Mouse (Mus musculus): ENCODE results near the gene Tbc1d1. TPM values are rescaled to one million over a fixed set of nuclear protein-coding genes. Genes with fewer than 3 reads are reported as not detected.

The Tbc1d1 gene
- polyA plus RNA-seq, 2 experiments, result 4.8 to 5.6 TPM

GRCm38 (mm10) chr5:64156579-64156978 lies 474 bp downstream of the Tbc1d1 start:
- TF ChIP-seq EP300 (IDR thresholded peaks at IDR 0.05; ENCODE audit: low read depth) (no peak), CTCF (IDR thresholded peaks at IDR 0.05; ENCODE audit: low read depth) (no peak)
- Histone ChIP-seq H3K9me3 (ENCODE audit: control insufficient read depth, low read length) (no peaks in the 10 kb centered on the region), H3K4me2 (ENCODE audit: low read depth) (peak overlapping the region; percentile 57), H3K27ac (peak overlapping the region; percentile 3; the same call in 1 of the 2 replicates), H3K4me1 (replicated peaks; ENCODE audit: control insufficient read depth in 2 of 2, insufficient read depth in 2 of 2, low read length in 1 of 2) (peaks cover 21 to 26% of the 10 kb centered on the region in 2 experiments), H3K4me3 (ENCODE audit: insufficient read depth in 1 of 2, low read depth in 2 of 2, low read length in 2 of 2) (peak overlapping the region in 1 of 2 experiments; percentile 25; a peak in 1 of 4 replicates), H3K9ac (replicated peaks) (peak overlapping the region; percentile 0; the same call in 1 of the 2 replicates), H3K36me3 (replicated peaks; ENCODE audit: control insufficient read depth, insufficient read depth, low read depth) (no peaks in the 10 kb centered on the region), H3K27me3 (ENCODE audit: control insufficient read depth, insufficient read depth, low read length) (peaks cover 5% of the 10 kb centered on the region; the same call in 1 of the 2 replicates)
- ATAC-seq (ENCODE audit: insufficient read depth) (no peak), DNase-seq (ENCODE audit: low read depth in 3 of 3, low spot score in 3 of 3) (no peak)
- 22% methylated on average over 4 of the region's 4 CpGs for WGBS (ENCODE audit: insufficient replicate concordance)

DNA sequence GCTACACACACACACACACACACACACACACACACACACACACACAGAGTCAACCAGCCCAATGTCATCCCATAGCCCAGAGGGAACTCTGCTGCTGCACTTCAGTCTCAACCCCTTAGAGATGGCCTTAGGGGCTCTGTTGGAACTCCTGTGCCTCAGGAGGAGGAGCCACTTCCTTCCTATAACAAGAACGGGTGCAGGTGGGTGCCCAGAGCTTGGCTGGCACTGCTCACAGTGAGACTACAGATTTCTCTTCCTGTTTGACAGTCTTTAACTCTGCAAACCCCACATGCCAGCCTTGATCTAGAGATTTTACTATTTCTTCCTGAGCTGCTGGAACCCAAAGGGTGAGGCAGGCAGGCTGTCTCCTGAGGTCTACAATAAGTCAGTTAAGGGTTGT lies 1.8 kb downstream of the Tbc1d1 start:
- DNase-seq (ENCODE audit: low read depth in 3 of 3, low spot score in 3 of 3), result no peak
- Histone ChIP-seq H3K4me2 (ENCODE audit: low read depth) (peak overlapping the region; percentile 100; the same call in 1 of the 2 replicates), H3K27me3 (ENCODE audit: control insufficient read depth, insufficient read depth, low read length) (peaks cover 5% of the 10 kb centered on the region; the same call in 1 of the 2 replicates), H3K27ac (no peak overlapping the region), H3K36me3 (replicated peaks; ENCODE audit: control insufficient read depth, insufficient read depth, low read depth) (no peaks in the 10 kb centered on the region), H3K9ac (replicated peaks) (no peak overlapping the region), H3K4me1 (replicated peaks; ENCODE audit: control insufficient read depth in 2 of 2, insufficient read depth in 2 of 2, low read length in 1 of 2) (peaks cover 31 to 34% of the 10 kb centered on the region in 2 experiments), H3K9me3 (ENCODE audit: control insufficient read depth, low read length) (no peaks in the 10 kb centered on the region), H3K4me3 (ENCODE audit: insufficient read depth in 1 of 2, low read depth in 2 of 2, low read length in 2 of 2) (no peak overlapping the region)
- no peak for ATAC-seq (ENCODE audit: insufficient read depth)
- TF ChIP-seq EP300 (IDR thresholded peaks at IDR 0.05; ENCODE audit: low read depth) (no peak), CTCF (IDR thresholded peaks at IDR 0.05; ENCODE audit: low read depth) (no peak)
- WGBS (ENCODE audit: insufficient replicate concordance), result 28% methylated on average over 1 of the region's 1 CpGs

DNA sequence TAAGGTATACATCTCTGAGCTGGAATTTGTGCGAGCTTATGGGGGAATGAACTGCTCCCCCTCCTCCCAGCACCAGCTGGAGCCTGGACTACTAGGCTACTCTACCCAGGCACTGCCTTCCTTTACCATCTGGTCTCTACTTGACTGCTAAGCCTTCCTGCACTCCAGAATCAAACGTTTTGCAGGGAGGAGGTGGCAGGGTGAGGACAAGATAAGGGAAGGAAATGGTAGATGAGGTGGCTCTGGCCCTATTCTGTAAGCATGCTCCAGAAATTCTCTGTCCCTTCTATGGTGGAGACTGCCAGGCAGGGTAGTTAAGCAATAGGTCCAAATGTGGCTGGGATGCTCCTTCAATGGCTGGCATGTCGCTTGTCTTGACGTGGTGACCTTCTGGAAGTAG lies 2.4 kb downstream of the Tbc1d1 start:
- no peak overlapping the region for H3K9ac ChIP-seq (replicated peaks)
- H3K27me3 ChIP-seq (ENCODE audit: control insufficient read depth, insufficient read depth, low read length), result peaks cover 5% of the 10 kb centered on the region; the same call in 1 of the 2 replicates
- peak overlapping the region in 1 of 2 experiments; percentile 16; a peak in 1 of 4 replicates for H3K4me3 ChIP-seq (ENCODE audit: insufficient read depth in 1 of 2, low read depth in 2 of 2, low read length in 2 of 2)

DNA sequence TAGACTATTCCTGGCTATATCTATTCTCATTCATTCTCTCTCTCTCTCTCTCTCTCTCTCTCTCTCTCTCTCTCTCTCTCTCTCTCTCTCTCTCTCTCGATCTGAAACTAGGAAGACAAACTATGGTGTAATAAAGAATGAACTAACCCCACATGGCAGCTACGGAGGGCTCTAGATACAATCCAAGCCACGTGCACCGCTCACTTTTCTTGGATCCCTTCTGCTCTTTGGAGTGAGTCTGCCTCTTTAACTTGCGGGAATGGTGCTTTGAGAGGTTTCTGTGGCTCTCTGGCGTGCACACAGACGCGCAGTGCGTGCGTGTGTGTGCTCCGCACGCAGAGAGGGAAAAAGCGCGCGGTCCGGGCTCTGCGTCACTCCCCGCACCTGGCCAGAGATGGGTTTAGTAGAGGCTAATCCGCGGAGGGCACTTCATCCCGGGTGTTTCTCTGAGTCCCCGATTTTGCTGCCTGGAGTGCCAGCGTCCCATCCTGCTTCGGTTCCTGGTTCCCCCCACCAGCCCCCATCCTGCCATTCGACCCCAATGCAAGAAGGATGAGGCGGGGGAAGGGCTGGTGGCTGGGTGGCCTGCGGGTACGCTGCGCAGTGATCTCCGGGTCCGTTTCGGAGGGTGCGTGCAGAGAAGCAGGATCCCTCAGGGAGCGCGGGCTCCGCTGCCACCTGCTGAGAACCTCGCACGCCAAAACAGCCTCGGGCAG lies 3.1 kb downstream of the Tbc1d1 start:
- no peaks in the 10 kb centered on the region for H3K9me3 ChIP-seq (ENCODE audit: control insufficient read depth, low read length)
- H3K27ac ChIP-seq, result no peak overlapping the region
- DNase-seq (ENCODE audit: low read depth in 3 of 3, low spot score in 3 of 3) (no peak), ATAC-seq (ENCODE audit: insufficient read depth) (peak; percentile 25)
- peaks cover 36% of the 10 kb centered on the region in 2 experiments for H3K4me1 ChIP-seq (replicated peaks; ENCODE audit: control insufficient read depth in 2 of 2, insufficient read depth in 2 of 2, low read length in 1 of 2)
- H3K4me3 ChIP-seq (ENCODE audit: insufficient read depth in 1 of 2, low read depth in 2 of 2, low read length in 2 of 2), result peak overlapping the region; percentile 61 to 83
- peaks cover 5% of the 10 kb centered on the region; the same call in 1 of the 2 replicates for H3K27me3 ChIP-seq (ENCODE audit: control insufficient read depth, insufficient read depth, low read length)
- H3K9ac ChIP-seq (replicated peaks), result peak overlapping the region; percentile 79
- no peaks in the 10 kb centered on the region for H3K36me3 ChIP-seq (replicated peaks; ENCODE audit: control insufficient read depth, insufficient read depth, low read depth)
- H3K4me2 ChIP-seq (ENCODE audit: low read depth), result peak overlapping the region; percentile 100
- TF ChIP-seq EP300 (IDR thresholded peaks at IDR 0.05; ENCODE audit: low read depth), result no peak
- TF ChIP-seq CTCF (IDR thresholded peaks at IDR 0.05; ENCODE audit: low read depth), result no peak
- under 1% methylated on average over 39 of the region's 39 CpGs for WGBS (ENCODE audit: insufficient replicate concordance)

More for the DNA sequence above, 2.4 kb downstream of the Tbc1d1 start:
- ATAC-seq (ENCODE audit: insufficient read depth) (no peak), DNase-seq (ENCODE audit: low read depth in 3 of 3, low spot score in 3 of 3) (no peak)
- TF ChIP-seq CTCF (IDR thresholded peaks at IDR 0.05; ENCODE audit: low read depth), result no peak
- TF ChIP-seq EP300 (IDR thresholded peaks at IDR 0.05; ENCODE audit: low read depth), result no peak
- H3K27ac ChIP-seq, result no peak overlapping the region
- WGBS (ENCODE audit: insufficient replicate concordance), result 22% methylated on average over 4 of the region's 4 CpGs
- no peaks in the 10 kb centered on the region for H3K9me3 ChIP-seq (ENCODE audit: control insufficient read depth, low read length)
- H3K4me1 ChIP-seq (replicated peaks; ENCODE audit: control insufficient read depth in 2 of 2, insufficient read depth in 2 of 2, low read length in 1 of 2), result peaks cover 36% of the 10 kb centered on the region in 2 experiments
- no peaks in the 10 kb centered on the region for H3K36me3 ChIP-seq (replicated peaks; ENCODE audit: control insufficient read depth, insufficient read depth, low read depth)
- H3K4me2 ChIP-seq (ENCODE audit: low read depth), result peak overlapping the region; percentile 100
